Mouse (Mus musculus): ENCODE data around the gene Trib2. TPM values are rescaled to one million over a fixed set of nuclear protein-coding genes. Genes with fewer than 3 reads are reported as not detected.

The Trib2 gene
- total RNA-seq, 1 experiment = 5.1 TPM

- in situ Hi-C loops (cut with MboI; ENCODE audit: low sequenced_read_pairs in 2 of 2, unreplicated experiment in 2 of 2) = no loop called here
- Histone ChIP-seq H3K4me3 (ENCODE audit: insufficient read depth in 1 of 2, low read depth in 1 of 2, low read length in 2 of 2, poor library complexity in 1 of 2, severe bottlenecking in 1 of 2) (no peak overlapping the region), H3K9ac (ENCODE audit: insufficient read depth, low read depth, low read length, poor library complexity, severe bottlenecking) (no peak overlapping the region), H3K36me3 (ENCODE audit: control insufficient read depth, insufficient read depth, low read length, poor library complexity, severe bottlenecking) (no peaks in the 10 kb centered on the region), H3K9me3 (ENCODE audit: control insufficient read depth, insufficient read depth, low read depth, low read length) (no peaks in the 10 kb centered on the region), H3K4me1 (ENCODE audit: control insufficient read depth in 2 of 2, insufficient read depth in 2 of 2, low read length in 2 of 2, poor library complexity in 1 of 2) (no peaks in the 10 kb centered on the region), H3K27ac (ENCODE audit: insufficient read depth, low read depth, low read length, poor library complexity, severe bottlenecking) (no peak overlapping the region)
- DNase-seq (ENCODE audit: low read depth, low spot score) = no peak
- TF ChIP-seq ZC3H11A (IDR thresholded peaks at IDR 0.05; ENCODE audit: borderline replicate concordance, low read depth, low read length) (no peak), MAFK (IDR thresholded peaks at IDR 0.05; ENCODE audit: insufficient read depth, low read depth, low read length) (no peak), HCFC1 (IDR thresholded peaks at IDR 0.05; ENCODE audit: borderline replicate concordance, insufficient read depth, low read length) (no peak), ZNF384 (IDR thresholded peaks at IDR 0.05; ENCODE audit: low read depth, low read length) (no peak), CHD2 (IDR thresholded peaks at IDR 0.05; ENCODE audit: low read depth, low read length) (no peak)
These were observed 59.4 kb downstream of the Trib2 start for GRCm38 (mm10) chr12:15757351-15757750.

GRCm38 (mm10) chr12:15755030-15755690, 61.6 kb downstream of the Trib2 start:
- no peaks in the 10 kb centered on the region for H3K4me1 ChIP-seq (ENCODE audit: control insufficient read depth in 2 of 2, insufficient read depth in 2 of 2, low read length in 2 of 2, poor library complexity in 1 of 2)
- DNase-seq (ENCODE audit: low read depth, low spot score) = no peak
- no peaks in the 10 kb centered on the region for H3K9me3 ChIP-seq (ENCODE audit: control insufficient read depth, insufficient read depth, low read depth, low read length)
- in situ Hi-C loops (cut with MboI; ENCODE audit: low sequenced_read_pairs in 2 of 2, unreplicated experiment in 2 of 2) = no loop called here
- H3K9ac ChIP-seq (ENCODE audit: insufficient read depth, low read depth, low read length, poor library complexity, severe bottlenecking) = no peak overlapping the region
- no peaks in the 10 kb centered on the region for H3K36me3 ChIP-seq (ENCODE audit: control insufficient read depth, insufficient read depth, low read length, poor library complexity, severe bottlenecking)
- no peak for TF ChIP-seq MAFK (IDR thresholded peaks at IDR 0.05; ENCODE audit: insufficient read depth, low read depth, low read length)
- TF ChIP-seq ZNF384 (IDR thresholded peaks at IDR 0.05; ENCODE audit: low read depth, low read length) = no peak
- TF ChIP-seq CHD2 (IDR thresholded peaks at IDR 0.05; ENCODE audit: low read depth, low read length) = no peak
- no peak for TF ChIP-seq ZC3H11A (IDR thresholded peaks at IDR 0.05; ENCODE audit: borderline replicate concordance, low read depth, low read length)
- H3K4me3 ChIP-seq (ENCODE audit: insufficient read depth in 1 of 2, low read depth in 1 of 2, low read length in 2 of 2, poor library complexity in 1 of 2, severe bottlenecking in 1 of 2) = no peak overlapping the region
- no peak overlapping the region for H3K27ac ChIP-seq (ENCODE audit: insufficient read depth, low read depth, low read length, poor library complexity, severe bottlenecking)

DNA sequence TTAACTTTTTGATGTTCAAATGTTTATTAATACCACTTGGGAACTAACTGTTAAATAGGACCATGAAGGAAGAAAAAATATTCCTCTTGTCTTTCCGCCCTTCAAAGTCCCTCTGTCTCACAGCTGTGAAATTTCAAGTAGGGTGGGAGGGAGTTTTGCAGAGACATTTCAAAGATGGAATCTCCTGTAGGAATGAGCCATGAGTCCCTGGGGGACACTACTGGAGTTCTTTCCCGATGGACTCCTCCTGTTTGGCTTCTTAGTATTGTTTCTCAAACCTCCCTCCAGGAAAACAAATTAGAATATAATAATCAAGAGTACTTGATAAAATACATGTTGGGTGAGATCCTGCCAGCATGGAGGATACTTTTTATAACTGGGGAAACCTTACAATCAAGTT, 62.1 kb downstream of the Trib2 start:
- in situ Hi-C loops (cut with MboI; ENCODE audit: low sequenced_read_pairs in 2 of 2, unreplicated experiment in 2 of 2) = no loop called here
- Histone ChIP-seq H3K36me3 (ENCODE audit: control insufficient read depth, insufficient read depth, low read length, poor library complexity, severe bottlenecking) (no peaks in the 10 kb centered on the region), H3K4me3 (ENCODE audit: insufficient read depth in 1 of 2, low read depth in 1 of 2, low read length in 2 of 2, poor library complexity in 1 of 2, severe bottlenecking in 1 of 2) (no peak overlapping the region), H3K27ac (ENCODE audit: insufficient read depth, low read depth, low read length, poor library complexity, severe bottlenecking) (no peak overlapping the region), H3K9me3 (ENCODE audit: control insufficient read depth, insufficient read depth, low read depth, low read length) (no peaks in the 10 kb centered on the region), H3K9ac (ENCODE audit: insufficient read depth, low read depth, low read length, poor library complexity, severe bottlenecking) (no peak overlapping the region), H3K4me1 (ENCODE audit: control insufficient read depth in 2 of 2, insufficient read depth in 2 of 2, low read length in 2 of 2, poor library complexity in 1 of 2) (no peaks in the 10 kb centered on the region)
- DNase-seq (ENCODE audit: low read depth, low spot score) = no peak
- no peak for TF ChIP-seq ZNF384 (IDR thresholded peaks at IDR 0.05; ENCODE audit: low read depth, low read length)
- TF ChIP-seq HCFC1 (IDR thresholded peaks at IDR 0.05; ENCODE audit: borderline replicate concordance, insufficient read depth, low read length) = no peak
- no peak for TF ChIP-seq ZC3H11A (IDR thresholded peaks at IDR 0.05; ENCODE audit: borderline replicate concordance, low read depth, low read length)
- no peak for TF ChIP-seq CHD2 (IDR thresholded peaks at IDR 0.05; ENCODE audit: low read depth, low read length)
- no peak for TF ChIP-seq MAFK (IDR thresholded peaks at IDR 0.05; ENCODE audit: insufficient read depth, low read depth, low read length)

- no peaks in the 10 kb centered on the region for H3K36me3 ChIP-seq (ENCODE audit: control insufficient read depth, insufficient read depth, low read length, poor library complexity, severe bottlenecking)
- in situ Hi-C loops (cut with MboI; ENCODE audit: low sequenced_read_pairs in 2 of 2, unreplicated experiment in 2 of 2) = no loop called here
- no peaks in the 10 kb centered on the region for H3K9me3 ChIP-seq (ENCODE audit: control insufficient read depth, insufficient read depth, low read depth, low read length)
- TF ChIP-seq CHD2 (IDR thresholded peaks at IDR 0.05; ENCODE audit: low read depth, low read length) = no peak
- TF ChIP-seq ZC3H11A (IDR thresholded peaks at IDR 0.05; ENCODE audit: borderline replicate concordance, low read depth, low read length) = no peak
- TF ChIP-seq MAFK (IDR thresholded peaks at IDR 0.05; ENCODE audit: insufficient read depth, low read depth, low read length) = no peak
- no peak for TF ChIP-seq ZNF384 (IDR thresholded peaks at IDR 0.05; ENCODE audit: low read depth, low read length)
- no peak for TF ChIP-seq HCFC1 (IDR thresholded peaks at IDR 0.05; ENCODE audit: borderline replicate concordance, insufficient read depth, low read length)
- H3K4me3 ChIP-seq (ENCODE audit: insufficient read depth in 1 of 2, low read depth in 1 of 2, low read length in 2 of 2, poor library complexity in 1 of 2, severe bottlenecking in 1 of 2) = no peak overlapping the region
- no peak for DNase-seq (ENCODE audit: low read depth, low spot score)
- H3K9ac ChIP-seq (ENCODE audit: insufficient read depth, low read depth, low read length, poor library complexity, severe bottlenecking) = no peak overlapping the region
- no peaks in the 10 kb centered on the region for H3K4me1 ChIP-seq (ENCODE audit: control insufficient read depth in 2 of 2, insufficient read depth in 2 of 2, low read length in 2 of 2, poor library complexity in 1 of 2)
- no peak overlapping the region for H3K27ac ChIP-seq (ENCODE audit: insufficient read depth, low read depth, low read length, poor library complexity, severe bottlenecking)
These were observed 67.0 kb downstream of the Trib2 start for GRCm38 (mm10) chr12:15749646-15750195.

Measured in ES-E14 (cell line).